Mouse (Mus musculus): ENCODE data around the gene Plcb1. TPM values are rescaled to one million over a fixed set of nuclear protein-coding genes. Genes with fewer than 3 reads are reported as not detected.

Gene Plcb1
- polyA plus RNA-seq, 1 experiment from 2014 or later = 16.2 TPM

DNA sequence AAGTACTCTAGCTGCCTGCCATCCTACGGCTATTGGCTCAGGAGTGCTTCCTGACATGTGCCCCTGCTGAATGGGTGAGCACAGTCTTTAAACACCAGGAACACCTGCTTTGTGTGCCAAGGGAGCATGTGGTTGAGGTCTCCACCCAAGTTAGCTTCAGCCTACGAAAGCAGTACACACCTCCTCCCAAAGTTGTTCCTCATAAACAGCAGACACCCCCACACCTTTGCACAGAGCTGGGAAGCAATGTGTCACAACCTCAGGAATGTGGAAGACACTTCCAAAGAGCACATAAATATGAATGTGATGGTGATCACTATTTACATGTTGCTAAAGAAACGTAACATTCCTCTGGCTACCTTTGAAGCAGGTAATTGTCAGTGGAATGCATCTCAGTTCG, 389.7 kb downstream of the Plcb1 start:
- Histone ChIP-seq H3K9ac (no peak overlapping the region), H3K27ac (no peak overlapping the region), H3K9me3 (no peaks in the 10 kb centered on the region), H3K27me3 (no peaks in the 10 kb centered on the region), H3K4me1 (no peaks in the 10 kb centered on the region), H3K4me3 (no peak overlapping the region), H3K4me2 (no peak overlapping the region), H3K36me3 (no peaks in the 10 kb centered on the region)
- ATAC-seq (ENCODE audit: borderline replicate concordance, extremely low read depth, low FRiP score, low TSS enrichment) = no peak
- WGBS = 56% methylated on average over 4 of the region's 4 CpGs

DNA sequence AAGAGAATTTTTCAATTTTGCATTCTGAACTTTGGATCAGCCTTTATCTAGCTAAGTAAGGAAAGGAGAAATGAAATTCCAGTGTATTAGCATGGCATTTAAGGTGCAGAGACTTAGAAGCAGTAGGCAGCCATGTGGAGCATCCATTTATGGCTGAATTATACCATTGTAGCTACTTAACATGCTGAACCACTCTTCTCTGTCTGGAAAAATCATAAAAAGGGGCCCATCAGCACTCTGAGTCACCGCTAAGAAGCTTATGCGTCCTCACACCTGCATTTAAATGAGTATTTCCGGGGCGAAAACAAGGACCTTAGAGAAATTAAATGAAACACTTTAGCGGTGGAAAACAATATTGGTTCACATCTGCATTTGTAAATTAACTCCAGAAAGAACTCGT, 401.8 kb downstream of the Plcb1 start:
- 82% methylated on average over 6 of the region's 6 CpGs for WGBS
- no peaks in the 10 kb centered on the region for H3K9me3 ChIP-seq
- no peak overlapping the region for H3K27ac ChIP-seq

DNA sequence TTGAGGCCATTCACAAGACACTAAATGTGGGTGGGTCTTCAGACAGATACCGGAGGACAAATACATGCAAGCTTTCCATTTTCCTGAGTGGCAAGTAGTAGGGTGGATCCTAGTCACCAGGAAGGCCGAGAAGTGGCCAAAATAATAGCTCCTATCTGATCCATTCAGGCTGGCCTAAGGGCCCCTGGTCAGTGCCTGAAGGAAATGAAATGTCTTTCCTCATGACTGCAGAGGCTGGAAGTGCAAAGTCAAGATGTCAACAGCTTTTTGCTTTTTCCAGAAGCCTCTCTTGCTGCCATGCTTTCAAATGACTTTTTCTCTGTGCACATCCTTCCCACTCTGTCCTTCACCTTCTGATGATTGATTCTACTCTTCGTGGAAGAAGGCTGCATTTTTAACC, 415.0 kb downstream of the Plcb1 start:
- no peaks in the 10 kb centered on the region for H3K27me3 ChIP-seq
- no peak overlapping the region for H3K4me2 ChIP-seq
- no peak for ATAC-seq (ENCODE audit: borderline replicate concordance, extremely low read depth, low FRiP score, low TSS enrichment)
- H3K36me3 ChIP-seq = no peaks in the 10 kb centered on the region
- H3K9me3 ChIP-seq = no peaks in the 10 kb centered on the region
- H3K4me3 ChIP-seq = no peak overlapping the region
- H3K27ac ChIP-seq = no peak overlapping the region
- no peak overlapping the region for H3K9ac ChIP-seq
- WGBS = 68% methylated on average over 3 of the region's 3 CpGs
- H3K4me1 ChIP-seq = no peaks in the 10 kb centered on the region

More for the DNA sequence above, 401.8 kb downstream of the Plcb1 start:
- Histone ChIP-seq H3K27me3 (no peaks in the 10 kb centered on the region), H3K36me3 (no peaks in the 10 kb centered on the region), H3K9ac (no peak overlapping the region), H3K4me1 (no peaks in the 10 kb centered on the region), H3K4me2 (no peak overlapping the region), H3K4me3 (no peak overlapping the region)
- ATAC-seq (ENCODE audit: borderline replicate concordance, extremely low read depth, low FRiP score, low TSS enrichment) = no peak

DNA sequence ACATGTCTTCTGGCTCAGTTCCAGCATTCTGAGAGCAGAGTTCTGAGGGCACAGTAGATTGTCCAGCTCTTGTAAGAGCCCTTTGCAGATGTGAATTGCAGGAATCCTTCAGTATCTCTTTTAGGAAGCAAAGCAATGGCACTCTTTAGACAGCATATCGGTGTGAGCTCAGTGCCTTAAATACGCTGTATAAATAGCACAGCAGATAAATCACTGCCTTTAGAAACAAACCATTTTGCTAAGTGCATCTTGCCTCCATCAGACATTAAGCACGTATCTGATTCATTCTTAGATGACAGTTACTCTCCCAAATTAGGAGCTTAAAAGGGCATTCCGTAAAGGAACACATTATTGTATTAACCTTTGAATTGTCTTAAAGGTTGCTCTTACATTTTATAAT, 416.5 kb downstream of the Plcb1 start:
- Histone ChIP-seq H3K9ac (no peak overlapping the region), H3K4me2 (no peak overlapping the region), H3K27me3 (no peaks in the 10 kb centered on the region), H3K9me3 (no peaks in the 10 kb centered on the region), H3K4me1 (no peaks in the 10 kb centered on the region), H3K27ac (no peak overlapping the region), H3K36me3 (no peaks in the 10 kb centered on the region), H3K4me3 (no peak overlapping the region)
- ATAC-seq (ENCODE audit: borderline replicate concordance, extremely low read depth, low FRiP score, low TSS enrichment) = no peak
- WGBS = 55% methylated on average over 4 of the region's 4 CpGs

DNA sequence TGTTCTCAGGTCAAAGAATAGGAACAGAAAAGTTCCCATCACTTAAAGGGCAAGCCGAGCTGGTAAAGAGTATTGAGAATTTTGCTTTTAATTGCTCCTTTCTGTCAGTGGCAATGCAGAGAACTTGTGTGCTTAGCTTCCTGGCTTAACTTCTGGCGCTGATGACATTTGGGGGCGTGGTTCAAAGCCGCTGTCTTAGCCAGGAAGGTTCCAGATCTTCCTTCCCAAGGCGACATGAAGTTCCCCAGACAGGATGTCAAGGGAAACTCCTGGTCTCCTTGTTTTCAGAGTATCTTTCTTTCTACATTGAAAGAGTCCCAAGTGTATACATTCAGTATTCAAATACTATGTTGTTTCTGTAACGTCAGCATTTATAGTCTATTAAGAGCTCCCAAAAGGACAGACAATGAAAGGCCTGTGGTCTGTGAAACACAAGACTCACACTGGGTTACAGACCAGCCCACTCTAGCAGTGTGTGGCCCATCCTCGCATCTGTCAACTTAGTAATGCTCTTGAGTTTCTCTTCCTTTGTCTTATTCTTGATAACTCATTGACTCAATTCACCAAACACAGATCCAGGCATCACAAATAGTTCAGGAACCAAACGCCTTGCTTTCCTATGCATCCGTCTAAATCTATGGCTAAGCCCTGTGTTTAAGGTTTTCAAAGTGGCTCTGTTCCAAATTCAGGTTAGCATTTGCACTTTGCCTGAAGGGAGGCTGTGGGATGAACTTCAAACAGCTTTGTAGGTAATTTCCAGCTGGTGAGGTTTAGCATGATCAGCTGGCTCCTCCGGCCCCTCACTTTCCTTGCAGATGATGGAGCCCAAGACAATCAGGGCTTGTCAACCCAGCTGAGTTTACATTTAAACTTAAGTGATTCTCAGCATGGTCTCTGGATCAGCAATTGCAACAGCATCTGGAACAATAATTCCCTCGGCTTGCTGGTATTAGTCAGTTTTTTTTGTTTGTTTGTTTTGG, 418.6 kb downstream of the Plcb1 start:
- H3K27me3 ChIP-seq = no peaks in the 10 kb centered on the region
- no peak overlapping the region for H3K27ac ChIP-seq
- no peak overlapping the region for H3K4me2 ChIP-seq
- ATAC-seq (ENCODE audit: borderline replicate concordance, extremely low read depth, low FRiP score, low TSS enrichment) = no peak
- no peaks in the 10 kb centered on the region for H3K36me3 ChIP-seq
- H3K4me1 ChIP-seq = 0 out of 2 replicates have a peak, but pooled peaks cover 3% of the 10 kb centered on the region
- no peak overlapping the region for H3K4me3 ChIP-seq
- H3K9me3 ChIP-seq = no peaks in the 10 kb centered on the region
- WGBS = 86% methylated on average over 11 of the region's 11 CpGs
- H3K9ac ChIP-seq = no peak overlapping the region

DNA sequence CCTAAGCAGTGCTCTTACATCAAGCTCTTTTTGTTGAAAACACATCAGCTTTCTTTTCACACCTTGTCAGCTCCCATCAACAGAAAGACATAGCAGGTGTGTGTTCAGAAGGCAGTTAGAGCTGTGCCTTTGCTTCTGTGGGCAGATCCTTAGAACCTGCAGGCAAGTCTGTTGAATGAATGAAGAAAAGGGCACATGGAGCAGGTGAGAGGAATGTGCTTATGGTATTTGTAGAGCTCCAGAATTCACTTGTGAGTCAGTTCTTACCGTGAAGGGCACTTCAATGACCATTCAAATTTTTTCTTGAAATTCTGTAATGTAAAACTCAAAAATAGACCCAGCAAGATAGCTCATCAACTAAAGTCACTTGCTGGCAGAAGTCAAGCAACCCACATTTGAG, 423.0 kb downstream of the Plcb1 start:
- no peaks in the 10 kb centered on the region for H3K36me3 ChIP-seq
- no peak overlapping the region for H3K4me3 ChIP-seq
- WGBS = 76% methylated on average over 1 of the region's 1 CpGs
- 0 out of 2 replicates have a peak, but pooled peaks cover 4% of the 10 kb centered on the region for H3K4me1 ChIP-seq
- no peak overlapping the region for H3K9ac ChIP-seq
- ATAC-seq (ENCODE audit: borderline replicate concordance, extremely low read depth, low FRiP score, low TSS enrichment) = peak; percentile 57; the same call in 1 of the 2 replicates
- peak overlapping the region; percentile 25; the same call in 1 of the 2 replicates for H3K27ac ChIP-seq
- no peaks in the 10 kb centered on the region for H3K27me3 ChIP-seq
- no peak overlapping the region for H3K4me2 ChIP-seq
- H3K9me3 ChIP-seq = no peaks in the 10 kb centered on the region

DNA sequence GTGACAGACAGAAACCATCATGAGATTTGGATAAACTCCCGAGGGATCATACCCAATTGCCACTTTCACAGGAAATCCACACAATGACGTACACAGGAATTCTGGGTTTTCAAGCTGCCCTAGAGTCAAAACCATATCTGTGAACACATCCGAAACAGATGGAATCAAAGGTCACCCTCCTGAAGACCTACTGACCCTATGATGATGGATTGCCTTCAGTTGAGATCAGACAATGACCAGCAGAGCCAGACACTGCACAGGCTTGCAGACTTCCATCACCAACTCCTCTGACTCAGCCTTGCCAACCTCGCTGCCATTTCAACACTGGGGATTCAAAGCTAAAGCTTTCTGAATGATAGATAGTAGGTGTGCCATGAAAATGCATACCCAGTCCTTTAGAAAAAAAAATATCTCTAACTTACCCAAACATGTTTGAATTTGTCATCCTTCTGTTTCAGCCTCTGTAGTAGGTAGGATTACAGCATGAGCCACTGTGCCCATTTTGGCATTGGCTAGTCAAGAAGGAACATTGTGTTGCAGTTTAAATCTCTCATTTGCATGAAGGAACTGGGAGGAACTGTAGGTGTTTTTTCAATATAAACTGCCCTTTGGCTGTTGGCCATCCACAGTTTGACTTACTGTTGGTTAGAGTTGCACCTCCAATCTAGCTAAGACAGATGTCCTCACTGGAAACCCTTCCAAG, 429.0 kb downstream of the Plcb1 start:
- Histone ChIP-seq H3K36me3 (no peaks in the 10 kb centered on the region), H3K4me3 (no peak overlapping the region), H3K27me3 (no peaks in the 10 kb centered on the region), H3K4me2 (no peak overlapping the region), H3K27ac (no peak overlapping the region), H3K9ac (no peak overlapping the region), H3K9me3 (no peaks in the 10 kb centered on the region), H3K4me1 (no peaks in the 10 kb centered on the region)
- 55% methylated on average over 4 of the region's 4 CpGs for WGBS
- no peak for ATAC-seq (ENCODE audit: borderline replicate concordance, extremely low read depth, low FRiP score, low TSS enrichment)

DNA sequence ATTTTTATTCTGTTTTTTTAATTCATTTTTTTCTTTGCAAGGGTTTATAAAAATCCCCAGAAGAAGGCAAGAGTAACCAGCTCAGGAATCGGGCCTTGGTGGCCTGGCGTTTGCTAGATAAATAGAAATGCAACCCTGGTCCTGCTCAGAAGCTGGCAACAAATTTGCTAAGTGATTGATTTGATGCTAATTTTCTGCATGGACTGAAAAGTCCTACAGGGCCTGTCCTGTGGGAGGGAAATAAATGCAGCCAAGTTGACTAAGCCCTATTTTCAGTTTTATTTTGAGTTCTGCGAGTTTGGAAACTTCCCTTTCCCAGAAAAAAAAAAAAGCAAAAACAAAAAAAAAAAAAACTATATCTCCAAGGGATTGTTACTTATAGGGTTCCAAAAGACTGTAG, 433.5 kb downstream of the Plcb1 start:
- H3K36me3 ChIP-seq = no peaks in the 10 kb centered on the region
- H3K4me3 ChIP-seq = no peak overlapping the region
- H3K9me3 ChIP-seq = no peaks in the 10 kb centered on the region
- H3K4me1 ChIP-seq = no peaks in the 10 kb centered on the region
- H3K9ac ChIP-seq = no peak overlapping the region
- ATAC-seq (ENCODE audit: borderline replicate concordance, extremely low read depth, low FRiP score, low TSS enrichment) = no peak
- no peak overlapping the region for H3K27ac ChIP-seq
- no peaks in the 10 kb centered on the region for H3K27me3 ChIP-seq
- no peak overlapping the region for H3K4me2 ChIP-seq
- WGBS = 67% methylated on average over 3 of the region's 3 CpGs

DNA sequence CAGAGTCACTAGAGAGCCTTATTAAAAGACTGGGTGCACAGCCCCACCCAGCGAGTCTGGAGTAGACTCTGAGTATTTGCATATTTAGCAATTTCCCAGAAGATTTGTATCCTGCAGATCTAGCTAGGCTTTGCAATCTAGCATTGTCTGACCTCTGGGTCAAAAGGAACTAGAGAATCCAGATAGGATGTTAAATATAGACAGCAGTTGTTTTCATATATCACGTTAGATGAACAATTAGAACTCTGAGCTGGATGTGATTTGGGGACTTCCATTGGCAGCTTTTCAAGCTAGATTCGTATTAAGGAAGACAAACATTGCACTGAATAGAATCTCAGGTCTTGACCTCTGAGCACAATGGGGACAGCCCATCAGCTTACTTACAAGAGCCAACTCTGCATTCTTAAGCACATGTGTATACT, 439.7 kb downstream of the Plcb1 start:
- H3K9ac ChIP-seq = no peak overlapping the region
- 34% methylated on average over 3 of the region's 3 CpGs for WGBS
- no peaks in the 10 kb centered on the region for H3K4me1 ChIP-seq
- H3K27me3 ChIP-seq = no peaks in the 10 kb centered on the region
- peak; percentile 49; the same call in 1 of the 2 replicates for ATAC-seq (ENCODE audit: borderline replicate concordance, extremely low read depth, low FRiP score, low TSS enrichment)
- H3K9me3 ChIP-seq = no peaks in the 10 kb centered on the region
- H3K27ac ChIP-seq = no peak overlapping the region
- H3K4me3 ChIP-seq = no peak overlapping the region
- H3K4me2 ChIP-seq = no peak overlapping the region
- H3K36me3 ChIP-seq = no peaks in the 10 kb centered on the region

DNA sequence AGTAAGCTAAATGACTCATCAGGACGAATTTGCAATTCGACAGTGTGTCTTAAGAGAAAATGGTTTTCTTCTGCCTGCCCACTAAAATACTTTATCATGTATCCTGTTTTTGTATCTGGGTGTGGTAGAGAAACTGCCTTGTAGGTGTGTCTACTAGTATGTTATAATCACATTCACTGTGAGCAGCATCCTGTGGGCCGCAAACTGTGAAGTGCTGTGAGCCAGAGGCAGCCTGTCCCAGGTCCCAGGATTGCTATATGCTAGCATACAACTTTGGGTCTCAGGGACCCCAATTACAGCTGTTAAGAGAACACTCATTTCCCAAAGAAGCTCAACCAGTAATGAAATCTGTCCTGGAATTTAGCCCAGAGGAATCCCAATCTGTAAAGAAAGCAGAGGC, 444.4 kb downstream of the Plcb1 start:
- no peaks in the 10 kb centered on the region for H3K9me3 ChIP-seq
- 82% methylated on average over 3 of the region's 3 CpGs for WGBS
- ATAC-seq (ENCODE audit: borderline replicate concordance, extremely low read depth, low FRiP score, low TSS enrichment) = no peak
- no peak overlapping the region for H3K9ac ChIP-seq
- no peaks in the 10 kb centered on the region for H3K4me1 ChIP-seq
- no peaks in the 10 kb centered on the region for H3K36me3 ChIP-seq
- H3K4me3 ChIP-seq = no peak overlapping the region
- no peak overlapping the region for H3K27ac ChIP-seq
- H3K27me3 ChIP-seq = no peaks in the 10 kb centered on the region
- H3K4me2 ChIP-seq = no peak overlapping the region

DNA sequence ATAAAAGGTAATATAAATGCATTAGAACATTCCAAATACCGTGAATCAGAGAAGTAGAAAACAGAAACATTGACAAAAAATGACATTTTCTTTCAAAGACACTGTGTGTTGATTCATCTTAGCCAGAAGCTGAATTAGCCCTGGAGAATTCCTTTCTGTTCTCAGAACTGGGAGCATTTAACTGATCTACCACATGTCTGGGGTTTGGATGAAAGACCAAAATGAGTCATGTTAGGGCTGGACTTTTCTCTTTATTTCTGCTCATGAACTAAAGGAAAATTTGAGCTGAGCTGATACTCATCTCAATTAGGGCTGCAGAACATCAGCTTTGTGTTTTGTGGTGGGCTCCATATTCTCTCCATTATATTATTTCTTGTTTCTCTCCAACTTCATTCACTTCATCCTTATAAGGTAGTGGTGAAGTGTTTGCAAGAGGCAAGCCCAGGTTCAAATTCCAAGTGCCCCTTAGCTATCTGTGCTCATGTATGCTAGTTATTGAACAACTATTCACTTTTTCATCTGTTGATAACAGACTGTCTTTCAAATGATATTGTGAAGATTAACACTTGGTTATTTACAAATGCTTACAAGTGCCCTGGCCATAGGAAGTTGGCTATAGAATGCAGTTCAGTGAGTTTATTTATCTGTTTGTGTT, 456.9 kb downstream of the Plcb1 start:
- Histone ChIP-seq H3K4me3 (no peak overlapping the region), H3K4me2 (no peak overlapping the region), H3K27ac (no peak overlapping the region), H3K9me3 (no peaks in the 10 kb centered on the region), H3K9ac (no peak overlapping the region), H3K4me1 (peaks cover 6% of the 10 kb centered on the region; the same call in 1 of the 2 replicates), H3K27me3 (no peaks in the 10 kb centered on the region), H3K36me3 (no peaks in the 10 kb centered on the region)
- 79% methylated on average over 1 of the region's 1 CpGs for WGBS
- ATAC-seq (ENCODE audit: borderline replicate concordance, extremely low read depth, low FRiP score, low TSS enrichment) = no peak

Measured in lung, embryonic 15.5 days (tissue).